Mouse (Mus musculus) lung, postnatal 10 days (tissue): ENCODE results near the gene Abcc6.

Experiments used
- DNase-seq: peaks from one replicate; pipeline ENCODE4 v3.0.0; 2021

Abcc6 gene

DNA sequence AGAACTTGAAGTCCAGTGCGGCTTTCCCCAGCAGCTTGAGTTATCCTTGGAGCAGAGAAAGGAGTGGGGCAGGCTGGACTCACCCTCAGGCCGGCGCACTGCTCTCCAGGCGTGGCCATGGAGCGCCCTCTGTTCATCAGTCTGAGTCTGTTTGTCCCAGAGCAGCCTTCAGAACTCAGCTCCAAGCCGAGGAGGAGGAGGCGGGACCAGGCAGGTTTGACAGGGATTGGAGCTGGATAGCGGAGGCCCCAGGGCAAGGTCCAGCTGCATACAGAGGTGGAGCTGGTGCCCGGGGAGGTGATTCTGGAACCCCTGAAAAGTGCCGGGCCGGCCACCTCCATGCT, at the start of gene Abcc6:
Abcc6 (minus strand) TSS at position 158 of the 344 bp plus-strand sequence.
- DNase-seq = peak; percentile 44

DNA sequence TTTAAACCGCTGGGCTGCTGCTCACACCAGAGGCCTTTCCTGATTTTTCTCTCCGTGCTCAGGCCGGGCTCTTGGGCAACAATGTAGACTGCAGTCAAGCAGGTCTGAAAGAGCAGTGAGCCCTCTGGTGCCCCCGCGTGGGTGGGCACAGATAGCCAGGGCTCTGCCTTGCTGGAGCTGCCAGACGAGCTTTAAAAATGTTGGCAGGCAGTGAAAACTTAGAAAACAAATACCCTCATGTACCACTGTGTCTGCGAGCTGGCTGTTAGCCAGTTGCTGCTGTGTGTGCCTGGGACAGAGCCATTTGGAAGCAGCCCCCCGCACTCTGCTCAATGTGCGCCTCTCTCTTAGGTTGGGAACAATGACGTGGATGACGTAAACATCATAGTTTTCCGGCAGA, 47.6 kb upstream of the Abcc6 start:
- no peak for DNase-seq

- no peak for DNase-seq
Measured at GRCm38 (mm10) chr7:46076844-46077243, 46.7 kb upstream of the Abcc6 start.

- no peak for DNase-seq
Measured at GRCm38 (mm10) chr7:46068831-46069230, 38.7 kb upstream of the Abcc6 start.

GRCm38 (mm10) chr7:46063296-46063695, 33.2 kb upstream of the Abcc6 start:
- DNase-seq = no peak

GRCm38 (mm10) chr7:46061614-46062013, 31.5 kb upstream of the Abcc6 start:
- no peak for DNase-seq

DNA sequence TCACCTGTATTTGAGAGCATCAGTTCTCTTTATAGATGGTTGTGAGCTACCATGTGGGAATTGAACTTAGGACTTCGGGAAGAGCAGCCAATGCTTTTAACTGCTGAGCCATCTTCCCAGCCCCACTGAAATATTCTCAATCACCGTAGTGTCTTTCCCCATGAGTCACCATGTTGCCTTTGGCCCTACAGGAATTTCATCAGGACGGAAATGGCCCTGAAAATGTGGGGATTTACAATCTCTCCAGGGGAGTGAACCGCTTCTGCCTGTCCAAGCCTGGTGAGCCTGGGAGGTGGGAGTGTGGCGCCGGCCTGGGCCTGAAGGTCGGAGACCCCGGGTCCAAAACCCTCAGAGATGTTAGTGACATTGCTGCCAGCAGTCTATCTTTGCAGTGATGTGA, 30.6 kb upstream of the Abcc6 start:
- DNase-seq = no peak

DNA sequence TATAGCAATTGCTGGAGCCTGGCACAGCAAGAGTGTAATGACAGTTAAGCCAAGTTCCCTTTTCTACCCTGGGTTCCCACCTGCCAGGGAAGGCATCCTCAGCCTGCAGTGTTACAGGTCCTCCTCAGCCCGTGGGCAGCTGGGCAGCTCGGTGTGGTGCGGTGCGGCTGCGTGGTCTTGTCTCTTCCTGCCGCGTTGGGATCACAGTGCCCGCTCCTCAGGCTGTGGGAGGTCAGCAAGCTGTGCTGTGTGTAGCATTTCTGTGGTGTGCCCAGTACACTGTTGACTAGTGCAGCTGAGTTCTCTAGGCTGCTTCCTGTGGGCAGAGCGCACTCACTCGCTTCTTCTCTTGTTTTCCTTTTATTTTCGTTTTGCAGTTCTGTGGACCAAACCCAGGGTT, 28.8 kb upstream of the Abcc6 start:
- DNase-seq = no peak

DNA sequence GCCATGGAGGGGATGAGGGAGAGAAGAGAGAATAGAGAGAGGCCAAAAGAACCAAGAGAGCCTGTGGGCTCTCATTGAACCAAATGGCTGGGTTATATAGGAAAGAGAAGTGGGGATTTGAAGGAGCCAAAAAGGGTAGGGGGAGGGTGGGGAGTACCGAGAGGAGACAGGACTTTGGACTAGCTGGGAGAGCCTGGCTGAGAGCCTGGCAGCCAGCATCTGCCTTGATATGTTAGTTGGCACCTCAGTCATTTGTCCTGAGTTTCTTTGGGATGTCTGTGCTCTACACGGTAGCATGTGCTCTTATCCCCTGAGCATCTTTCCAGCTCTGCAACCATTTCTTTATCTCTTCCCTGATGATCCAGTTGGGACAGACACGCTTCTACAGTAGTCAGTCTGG, 23.5 kb upstream of the Abcc6 start:
- DNase-seq = no peak

GRCm38 (mm10) chr7:46052161-46052821, 22.2 kb upstream of the Abcc6 start:
- peak; percentile 16 for DNase-seq

- DNase-seq = no peak
Measured at GRCm38 (mm10) chr7:46049981-46050380, 19.9 kb upstream of the Abcc6 start.

DNA sequence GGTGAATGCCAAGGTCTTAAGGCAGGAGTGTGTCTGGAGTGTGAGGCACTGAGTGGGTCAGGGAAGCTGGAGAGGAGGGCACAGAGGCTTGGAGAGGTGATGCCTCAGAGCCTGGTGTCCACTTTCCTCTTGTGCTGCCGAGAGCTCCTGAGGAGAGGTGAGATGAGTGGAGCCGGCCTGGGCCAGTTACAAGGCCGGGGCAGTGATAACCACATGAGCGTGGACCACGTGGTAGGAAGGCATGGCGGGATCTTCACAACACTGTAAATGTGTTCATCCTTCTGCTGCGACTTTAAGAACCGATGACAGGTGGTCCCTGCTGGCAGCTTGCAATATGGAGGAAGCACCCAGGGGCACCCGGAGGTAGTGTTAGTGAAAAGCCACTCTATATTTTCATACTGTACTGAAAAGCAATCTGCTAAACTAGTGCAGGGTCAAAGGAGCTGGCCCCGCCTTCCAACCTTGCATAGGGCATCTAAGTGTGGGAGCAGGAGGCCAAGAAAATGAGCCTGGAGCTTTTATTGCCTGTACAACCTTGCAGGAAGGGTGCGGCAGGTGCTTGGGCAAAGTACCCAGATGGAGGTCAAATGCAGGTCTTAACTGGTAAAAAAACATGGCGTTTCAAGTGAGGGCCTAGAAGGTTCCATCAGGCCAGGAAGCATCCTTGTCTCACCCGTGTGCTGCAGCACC, 17.9 kb upstream of the Abcc6 start:
- no peak for DNase-seq

DNA sequence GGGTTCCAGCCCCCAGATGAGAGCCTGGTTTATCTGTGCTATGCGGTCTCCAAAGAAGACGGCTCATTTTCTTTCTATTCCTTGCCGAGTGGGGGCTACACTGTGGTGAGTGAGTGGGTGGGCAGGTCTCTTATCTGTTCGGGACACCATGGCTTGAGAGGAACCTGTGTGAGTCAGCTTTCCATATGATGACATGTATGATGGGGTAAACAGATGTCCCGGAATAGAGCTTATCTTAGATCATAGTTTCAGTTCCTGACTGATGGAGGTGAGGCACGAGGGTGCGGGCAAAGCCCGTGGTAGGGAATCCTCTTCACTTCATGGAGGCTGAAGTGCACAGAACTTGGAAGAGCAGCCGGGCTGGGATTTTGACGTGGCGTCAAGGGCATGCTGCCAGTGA, 15.8 kb upstream of the Abcc6 start:
- no peak for DNase-seq

GRCm38 (mm10) chr7:46044106-46044505, 14.0 kb upstream of the Abcc6 start:
- DNase-seq = no peak

DNA sequence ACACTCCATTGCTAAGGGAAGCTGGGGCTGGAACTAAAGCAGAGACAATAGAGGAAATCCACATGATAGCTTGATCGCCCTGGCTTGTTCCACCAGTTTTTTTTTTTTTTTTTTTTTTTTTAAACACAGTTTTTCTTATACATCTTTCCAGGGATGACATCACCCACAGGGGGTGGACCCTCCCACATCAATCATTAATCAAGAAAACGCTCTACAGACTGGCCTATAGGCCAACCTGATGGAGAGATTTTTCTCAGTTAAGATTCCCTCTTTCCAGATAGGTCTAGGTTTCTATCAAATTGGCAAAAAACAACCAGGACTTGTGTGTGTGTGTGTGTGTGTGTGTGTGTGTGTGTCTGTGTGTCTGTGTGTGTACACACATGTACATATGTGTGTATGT, 9.8 kb upstream of the Abcc6 start:
- DNase-seq = no peak

- no peak for DNase-seq
Measured at GRCm38 (mm10) chr7:46037433-46037832, 7.3 kb upstream of the Abcc6 start.

GRCm38 (mm10) chr7:46035468-46035867, 5.4 kb upstream of the Abcc6 start:
- DNase-seq = no peak

DNA sequence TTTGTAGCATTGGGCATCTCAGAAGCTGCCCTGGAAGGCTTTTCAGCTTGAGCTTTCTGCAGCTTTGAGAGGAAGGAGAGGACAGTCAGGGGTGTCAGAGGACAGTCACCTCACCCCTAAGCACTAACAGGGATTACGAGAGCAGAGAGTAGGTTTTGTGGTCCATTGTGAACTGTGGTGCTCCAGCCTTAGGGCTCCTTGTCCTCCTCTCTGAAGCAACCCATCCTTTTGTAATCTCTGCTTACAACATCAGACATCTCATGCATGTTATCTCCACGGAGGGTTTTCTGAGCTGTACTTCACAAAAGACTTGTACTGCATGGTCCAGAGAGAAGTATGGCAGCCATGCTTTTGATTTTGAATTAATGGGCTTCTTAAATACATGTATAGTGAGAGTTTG, 4.9 kb upstream of the Abcc6 start:
- DNase-seq = no peak

GRCm38 (mm10) chr7:46033870-46034337, 3.8 kb upstream of the Abcc6 start:
- DNase-seq = no peak

DNA sequence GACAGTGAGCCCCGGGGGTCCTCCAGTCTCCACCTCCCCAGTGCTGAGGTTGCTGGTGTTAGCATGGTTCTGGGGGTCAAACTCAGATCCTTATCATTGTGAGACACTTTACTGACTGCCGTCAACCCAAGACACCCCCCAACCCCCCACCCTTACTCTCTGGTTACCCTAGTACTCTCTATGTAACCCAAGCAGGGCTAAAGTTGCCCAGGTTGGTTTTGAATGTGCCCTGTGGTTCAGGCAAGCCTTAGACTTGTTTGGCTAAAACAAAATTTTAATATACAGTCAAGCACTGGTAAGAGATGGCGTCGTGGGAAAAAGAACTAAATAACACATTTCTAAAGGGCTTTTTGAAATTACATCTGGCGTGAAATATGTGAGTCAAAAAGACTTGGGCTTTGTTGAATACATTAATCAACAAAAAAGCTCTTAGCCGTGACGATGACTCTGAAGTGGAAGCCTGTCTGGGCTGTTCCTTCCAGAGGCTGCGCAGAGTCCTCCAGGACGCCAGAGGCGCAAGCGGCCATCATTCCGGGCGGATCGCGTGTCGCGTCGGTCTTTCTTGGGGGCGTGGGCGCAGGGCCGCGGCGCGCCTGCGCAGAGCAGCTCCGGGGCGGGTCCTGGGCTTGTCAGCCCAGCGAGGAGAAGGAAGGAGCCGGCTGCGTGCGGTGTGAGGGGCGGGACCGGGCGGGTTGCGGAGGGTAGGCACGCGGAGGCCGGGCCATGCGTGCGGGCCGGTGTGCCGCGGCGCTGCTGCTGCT, 3.2 kb upstream of the Abcc6 start, which contains the start of gene Nomo1:
Nomo1 (plus strand) TSS at position 590 of the 761 bp plus-strand sequence.
- peak; percentile 98 for DNase-seq

DNA sequence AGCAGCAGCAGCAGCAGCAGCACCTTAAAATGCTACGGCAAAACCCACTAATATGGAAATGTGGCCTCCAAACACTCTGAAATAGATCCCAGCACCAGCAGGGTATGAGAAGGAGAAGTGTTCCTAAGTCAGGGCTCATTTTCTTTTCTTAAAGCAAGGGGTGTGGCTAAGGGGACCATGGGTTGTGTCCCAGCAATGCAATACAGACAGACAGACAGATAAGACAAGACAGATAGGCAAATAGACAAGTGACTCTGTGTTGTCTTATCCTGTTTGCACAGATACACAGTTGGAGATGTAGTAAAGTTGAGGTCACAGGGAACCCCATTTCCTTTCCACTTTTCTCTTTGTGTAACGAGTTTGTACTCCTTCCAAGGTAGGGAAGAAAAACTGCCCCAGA, 973 bp upstream of the Abcc6 start:
- no peak for DNase-seq

DNA sequence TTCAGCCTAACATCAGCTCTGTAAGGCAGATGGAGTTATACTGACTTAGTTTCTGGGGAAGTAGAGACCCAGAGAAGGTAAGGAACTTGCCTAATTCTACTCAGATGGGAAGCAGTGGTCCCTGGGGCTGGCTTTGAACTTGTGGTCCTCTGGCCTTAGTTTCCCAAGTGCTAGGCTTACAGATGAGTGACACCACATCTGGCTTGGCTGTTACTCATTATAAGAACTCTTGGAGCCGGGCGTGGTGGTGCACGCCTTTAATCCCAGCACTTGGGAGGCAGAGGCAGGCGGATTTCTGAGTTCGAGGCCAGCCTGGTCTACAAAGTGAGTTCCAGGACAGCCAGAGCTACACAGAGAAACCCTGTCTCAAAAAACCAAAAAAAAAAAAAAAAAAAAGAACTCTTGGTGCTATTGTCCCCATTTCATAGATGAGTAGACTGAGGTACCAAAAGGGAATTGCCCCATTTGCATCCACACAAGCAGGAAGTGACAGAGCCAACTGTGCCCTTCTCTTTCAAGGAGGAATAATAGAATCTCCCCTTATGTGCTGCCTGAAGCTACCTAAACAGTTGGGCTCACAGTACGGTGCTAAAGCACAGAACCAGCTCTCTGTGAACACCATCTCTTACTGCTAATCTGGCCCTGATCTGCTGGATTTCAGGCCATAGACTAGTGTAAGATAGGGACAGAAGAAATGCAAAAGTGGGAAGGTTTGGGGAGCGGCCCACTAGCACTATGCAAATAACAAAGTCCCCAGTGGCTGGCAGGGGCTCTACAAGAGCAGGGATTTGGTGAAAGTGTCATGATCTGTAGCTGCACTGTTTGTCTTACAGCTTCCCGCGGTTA, 580 bp downstream of the Abcc6 start:
- no peak for DNase-seq

GRCm38 (mm10) chr7:46028681-46029080, 1.4 kb downstream of the Abcc6 start:
- DNase-seq = no peak
